ENCODE assay signal across 17 mouse cellular contexts in the genomic region with DNA sequence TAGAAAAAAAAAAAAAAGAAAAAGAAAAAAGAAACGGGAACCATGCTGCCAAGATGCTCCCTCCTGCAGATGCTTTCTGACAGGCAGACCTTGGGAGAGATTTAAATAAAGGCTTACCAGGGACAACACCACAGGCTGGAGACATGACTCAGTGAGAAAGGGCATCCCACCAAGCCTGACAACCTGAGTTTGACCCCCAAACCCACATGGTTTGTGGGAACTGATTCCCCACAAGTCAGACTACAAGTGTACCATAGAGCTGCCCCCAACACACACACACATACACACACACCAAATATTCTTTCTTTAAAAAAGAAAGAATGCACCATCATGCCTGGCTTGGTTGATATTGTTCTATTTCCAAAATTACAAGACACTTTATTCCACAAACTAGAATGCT.
"Had no signal": no experiment of that assay in that cellular context is flagged by ENCODE, and none has a peak within 500 bp of the region (broad histone marks: within the 10 kb centered on the region; RNA-seq: fewer than 3 reads in every experiment).

No protein-coding gene starts in this region.

- ATAC-seq: liver, embryonic 12.5 days; midbrain, embryonic 15.5 days had no signal

- H3K4me2 ChIP-seq: limb, embryonic 13.5 days; liver, embryonic 12.5 days; liver, embryonic 15.5 days; lung, embryonic 15.5 days; midbrain, embryonic 15.5 days; neural tube, embryonic 13.5 days had no signal

- H3K27ac ChIP-seq: limb, embryonic 13.5 days; liver, embryonic 12.5 days; liver, embryonic 15.5 days; lung, embryonic 15.5 days; midbrain, embryonic 15.5 days; neural tube, embryonic 13.5 days had no signal

- H3K36me3 ChIP-seq: limb, embryonic 13.5 days; liver, embryonic 12.5 days; liver, embryonic 15.5 days; lung, embryonic 15.5 days; midbrain, embryonic 15.5 days; neural tube, embryonic 13.5 days had no signal

- H3K9me3 ChIP-seq: limb, embryonic 13.5 days; liver, embryonic 12.5 days; liver, embryonic 15.5 days; lung, embryonic 15.5 days; midbrain, embryonic 10.5 days; midbrain, embryonic 15.5 days; neural tube, embryonic 13.5 days had no signal

- H3K9ac ChIP-seq: limb, embryonic 13.5 days; liver, embryonic 12.5 days; liver, embryonic 15.5 days; lung, embryonic 15.5 days; midbrain, embryonic 15.5 days; neural tube, embryonic 13.5 days had no signal

- H3K4me1 ChIP-seq: limb, embryonic 13.5 days; liver, embryonic 12.5 days; liver, embryonic 15.5 days; lung, embryonic 15.5 days; midbrain, embryonic 15.5 days; neural tube, embryonic 13.5 days had no signal

- H3K4me3 ChIP-seq: limb, embryonic 13.5 days; liver, embryonic 12.5 days; liver, embryonic 15.5 days; lung, embryonic 15.5 days; megakaryocyte, embryonic 14.5 days; midbrain, embryonic 10.5 days; midbrain, embryonic 15.5 days; neural tube, embryonic 13.5 days had no signal

- H3K27me3 ChIP-seq: limb, embryonic 13.5 days; liver, embryonic 15.5 days; lung, embryonic 15.5 days; midbrain, embryonic 15.5 days; neural tube, embryonic 13.5 days had no signal

- DNase-seq: kidney, postnatal 14 days; kidney, postnatal 4 days; left cerebral cortex, postnatal 4 days; liver; lung, adult 18-20 months; lung, postnatal 10 days; lung, postnatal 36 days; thymus, adult 18-20 months; thymus, postnatal 36 days had no signal
